Mouse (Mus musculus) E14TG2a.4 (cell line): ENCODE measurements around the gene Dnajc11.

Experiments
- H3K27me3 ChIP-seq: 2 replicates; pipeline ENCODE4 v1.6.1; 2014; ENCODE audit warnings: low read length, control low read depth; ENCODE audit not compliant: insufficient read depth
- H3K36me3 ChIP-seq: 2 replicates; pipeline ENCODE4 v1.6.1; 2014; ENCODE audit warnings: low read length, control low read depth; ENCODE audit not compliant: insufficient read depth
- H3K4me1 ChIP-seq: replicated peaks from 2 replicates; pipeline ENCODE4 v1.6.1; 2014; ENCODE audit warnings: low read depth, low read length, control low read depth
- H3K4me3 ChIP-seq: replicated peaks from 2 replicates; pipeline ENCODE4 v1.5.1; 2014; ENCODE audit warnings: mild to moderate bottlenecking, low read length
- H3K9me3 ChIP-seq: 2 replicates; pipeline ENCODE4 v1.6.1; 2014; ENCODE audit warnings: low read length, control low read depth
- CTCF ChIP-seq: conservative IDR thresholded peaks from 2 replicates; pipeline ENCODE4 v1.5.1; 2014; ENCODE audit warnings: low read length
- NANOG ChIP-seq: IDR thresholded peaks from 2 replicates; pipeline ENCODE4 v1.6.1; 2014; ENCODE audit warnings: borderline replicate concordance, low read length, mixed read lengths
- POU5F1 ChIP-seq: IDR thresholded peaks from 2 replicates; pipeline ENCODE4 v1.6.1; 2014; ENCODE audit warnings: low read length, borderline replicate concordance

Dnajc11 gene

GRCm38 (mm10) chr4:151946211-151946610, 12.7 kb downstream of the Dnajc11 start:
- Histone ChIP-seq H3K9me3 (no peaks in the 10 kb centered on the region), H3K4me1 (peaks cover 74% of the 10 kb centered on the region), H3K36me3 (peaks cover 79% of the 10 kb centered on the region), H3K4me3 (no peak overlapping the region), H3K27me3 (no peaks in the 10 kb centered on the region)
- no peak for TF ChIP-seq NANOG
- no peak for TF ChIP-seq CTCF
- TF ChIP-seq POU5F1 = no peak

DNA sequence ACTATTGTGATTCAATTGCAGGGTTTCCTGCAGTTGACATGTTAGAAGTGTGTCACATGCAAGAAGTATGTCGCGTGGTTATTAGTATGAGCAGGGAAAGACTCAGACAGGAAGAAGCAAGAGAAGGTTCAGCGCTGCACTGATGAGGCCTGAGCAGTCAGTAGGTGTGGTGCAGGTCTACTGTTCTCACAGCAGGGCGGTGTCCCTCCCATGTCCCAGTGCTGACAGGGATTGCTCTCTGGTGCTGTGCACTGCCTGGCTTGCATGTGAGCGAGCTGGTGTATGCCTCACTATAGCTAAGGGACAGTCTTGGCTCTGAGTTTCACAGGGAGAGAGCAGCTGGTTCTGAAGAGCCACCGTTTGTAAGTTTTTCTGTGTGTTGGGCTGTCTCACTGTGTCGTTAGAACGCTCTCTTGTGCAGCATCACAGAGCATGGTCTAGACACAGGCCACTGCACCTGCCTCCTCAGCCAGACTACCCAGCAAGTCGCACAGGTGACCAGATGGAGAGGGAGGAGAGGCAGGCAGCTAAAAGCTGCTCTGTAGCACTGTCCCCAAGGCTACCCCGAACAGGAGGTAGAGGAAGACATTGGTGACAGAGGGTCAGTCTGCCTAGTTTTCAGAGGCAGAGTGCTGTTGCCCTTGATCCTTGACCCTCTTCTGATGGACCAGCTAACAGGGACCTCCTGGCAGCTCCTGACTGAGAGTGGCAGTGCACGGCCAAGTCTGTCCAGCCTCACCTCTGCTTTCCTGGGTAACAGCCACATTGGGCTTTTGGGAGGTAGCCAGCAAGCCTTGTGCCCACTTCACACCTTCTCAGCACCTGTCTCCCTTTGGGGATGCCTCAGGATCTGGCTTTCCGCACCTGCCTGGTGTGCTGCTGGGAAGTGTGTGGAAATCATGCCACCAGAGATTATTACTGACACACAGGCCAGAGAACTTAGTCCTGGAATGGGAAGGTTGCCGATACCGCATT, 15.3 kb downstream of the Dnajc11 start:
- Histone ChIP-seq H3K4me1 (peaks cover 77% of the 10 kb centered on the region), H3K4me3 (no peak overlapping the region), H3K36me3 (peaks cover 91% of the 10 kb centered on the region), H3K27me3 (no peaks in the 10 kb centered on the region), H3K9me3 (no peaks in the 10 kb centered on the region)
- no peak for TF ChIP-seq POU5F1
- TF ChIP-seq NANOG = no peak
- TF ChIP-seq CTCF = no peak

DNA sequence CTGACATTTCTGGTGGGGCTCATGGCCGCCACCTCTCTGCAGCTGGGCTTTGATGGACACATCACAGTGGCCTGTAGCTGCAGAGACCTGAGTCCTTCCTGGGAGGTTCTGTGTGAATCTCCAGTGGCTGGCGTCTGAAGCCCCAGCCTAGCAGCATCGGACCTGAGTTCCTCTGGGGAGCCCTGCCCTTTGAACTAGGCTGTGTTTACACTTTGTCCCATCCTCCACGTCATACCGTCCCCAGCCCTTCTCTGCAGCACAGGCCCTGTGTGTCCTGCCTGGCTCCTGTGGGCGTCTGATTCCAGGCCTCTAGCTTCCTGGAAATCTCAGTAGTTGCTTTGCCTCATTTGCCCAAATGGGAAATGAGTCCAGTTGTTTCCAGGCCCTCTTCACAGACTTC, 19.7 kb downstream of the Dnajc11 start:
- Histone ChIP-seq H3K36me3 (peaks cover 97% of the 10 kb centered on the region), H3K9me3 (no peaks in the 10 kb centered on the region)

DNA sequence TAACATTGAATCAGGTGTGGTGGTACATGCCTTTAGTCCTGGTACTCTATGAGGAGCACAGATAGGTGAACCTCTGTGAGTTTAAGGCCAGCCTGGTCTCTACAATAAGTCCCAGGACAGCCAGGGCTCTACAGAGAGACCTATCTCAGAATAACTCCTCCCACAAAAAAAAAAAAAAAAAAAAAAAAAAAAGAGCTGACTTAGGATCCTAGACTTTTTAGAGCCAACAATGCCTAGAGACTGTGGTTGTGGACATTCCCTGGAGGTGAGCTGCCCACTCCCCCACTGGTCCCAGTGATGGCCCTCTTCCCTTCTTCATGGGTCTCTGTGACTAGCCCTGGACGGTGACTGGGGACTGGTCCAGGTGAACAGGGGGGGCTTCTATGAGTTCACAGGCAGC, 22.3 kb downstream of the Dnajc11 start:
- H3K36me3 ChIP-seq = peaks cover 97% of the 10 kb centered on the region
- H3K27me3 ChIP-seq = no peaks in the 10 kb centered on the region
- H3K4me1 ChIP-seq = peaks cover 46% of the 10 kb centered on the region
- no peaks in the 10 kb centered on the region for H3K9me3 ChIP-seq
- TF ChIP-seq NANOG (no peak), POU5F1 (no peak), CTCF (no peak)
- no peak overlapping the region for H3K4me3 ChIP-seq

More for the DNA sequence above, 19.7 kb downstream of the Dnajc11 start:
- Histone ChIP-seq H3K4me1 (peaks cover 54% of the 10 kb centered on the region), H3K27me3 (no peaks in the 10 kb centered on the region), H3K4me3 (no peak overlapping the region)
- no peak for TF ChIP-seq CTCF
- no peak for TF ChIP-seq NANOG
- TF ChIP-seq POU5F1 = no peak

DNA sequence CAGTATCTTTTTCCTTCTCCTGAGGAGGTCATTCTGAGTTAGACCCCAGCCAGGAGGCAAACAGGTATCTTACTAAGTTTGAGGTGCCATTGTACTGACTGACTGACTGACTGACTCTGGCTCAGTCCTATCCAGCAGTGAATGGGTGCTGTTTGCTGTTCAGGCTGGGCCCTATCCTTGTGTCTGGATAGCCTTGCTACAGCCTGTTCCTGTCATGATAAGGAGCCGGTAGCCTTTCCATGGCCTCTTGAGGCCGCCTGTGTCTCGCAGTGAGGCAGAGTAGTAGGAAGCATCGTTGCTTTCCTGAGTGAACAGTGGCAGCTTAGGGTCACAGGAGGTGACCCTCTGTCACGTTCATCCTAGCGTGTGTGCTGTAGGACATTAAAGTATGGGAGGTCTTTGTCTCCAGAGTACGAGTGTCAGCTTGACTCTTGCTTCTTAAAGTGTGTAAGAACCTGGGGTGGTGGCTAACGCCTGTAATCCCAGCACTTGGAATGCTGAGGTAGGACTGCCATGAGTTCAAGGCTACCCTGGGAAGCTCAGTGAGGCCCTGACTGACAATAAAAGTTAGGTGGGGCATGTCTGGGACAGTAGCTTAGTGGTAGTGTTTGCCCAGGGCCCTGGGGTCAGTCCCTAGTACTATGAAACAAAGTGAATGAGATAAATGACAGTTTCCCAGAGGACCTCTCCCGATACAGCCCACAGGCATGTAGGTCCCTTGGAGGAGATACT, 24.3 kb downstream of the Dnajc11 start:
- Histone ChIP-seq H3K4me1 (peaks cover 46% of the 10 kb centered on the region), H3K27me3 (no peaks in the 10 kb centered on the region)
- TF ChIP-seq NANOG = no peak
- TF ChIP-seq CTCF = no peak
- no peak for TF ChIP-seq POU5F1

DNA sequence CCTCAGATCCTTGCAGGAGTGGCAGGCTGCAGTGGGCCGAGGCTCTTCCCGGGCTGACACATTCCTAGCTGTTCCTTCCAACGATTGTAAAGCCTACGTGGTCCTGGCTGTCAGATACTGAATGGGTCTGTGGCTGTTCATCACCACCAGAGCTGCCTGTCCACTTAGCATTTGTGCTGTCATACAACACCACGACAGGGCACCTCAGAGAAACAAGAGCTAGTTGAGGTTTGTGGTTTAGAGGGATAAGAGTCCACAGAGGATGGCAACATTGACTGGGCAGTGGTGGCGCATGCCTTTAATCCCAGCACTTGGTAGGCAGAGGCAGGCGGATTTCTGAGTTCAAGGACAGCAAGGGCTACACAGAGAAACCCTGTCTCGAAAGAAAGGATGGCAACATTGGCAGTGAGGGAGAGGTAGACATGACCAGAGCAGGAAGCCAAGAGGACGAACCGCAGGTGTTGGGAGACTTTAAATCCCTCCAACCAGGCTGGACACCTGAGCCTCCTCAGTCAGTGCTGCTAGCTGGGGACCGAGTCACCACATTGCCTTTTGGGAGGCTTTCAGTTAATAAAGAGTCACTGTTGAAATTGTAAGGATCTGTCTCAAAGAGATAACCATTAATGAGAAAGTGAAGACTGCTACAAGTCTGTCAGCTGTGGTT, 26.5 kb downstream of the Dnajc11 start:
- H3K9me3 ChIP-seq = no peaks in the 10 kb centered on the region
- peaks cover 96% of the 10 kb centered on the region for H3K36me3 ChIP-seq
- no peak for TF ChIP-seq POU5F1
- TF ChIP-seq CTCF = no peak
- no peak for TF ChIP-seq NANOG
- H3K4me1 ChIP-seq = peaks cover 43% of the 10 kb centered on the region
- no peak overlapping the region for H3K4me3 ChIP-seq
- H3K27me3 ChIP-seq = no peaks in the 10 kb centered on the region

More for the DNA sequence above, 24.3 kb downstream of the Dnajc11 start:
- H3K4me3 ChIP-seq = no peak overlapping the region
- H3K9me3 ChIP-seq = no peaks in the 10 kb centered on the region
- H3K36me3 ChIP-seq = peaks cover 96% of the 10 kb centered on the region

GRCm38 (mm10) chr4:151960513-151960854, 27.0 kb downstream of the Dnajc11 start:
- Histone ChIP-seq H3K36me3 (peaks cover 96% of the 10 kb centered on the region), H3K4me3 (no peak overlapping the region), H3K27me3 (no peaks in the 10 kb centered on the region), H3K9me3 (no peaks in the 10 kb centered on the region), H3K4me1 (peaks cover 43% of the 10 kb centered on the region)
- TF ChIP-seq CTCF = no peak
- TF ChIP-seq POU5F1 = no peak

DNA sequence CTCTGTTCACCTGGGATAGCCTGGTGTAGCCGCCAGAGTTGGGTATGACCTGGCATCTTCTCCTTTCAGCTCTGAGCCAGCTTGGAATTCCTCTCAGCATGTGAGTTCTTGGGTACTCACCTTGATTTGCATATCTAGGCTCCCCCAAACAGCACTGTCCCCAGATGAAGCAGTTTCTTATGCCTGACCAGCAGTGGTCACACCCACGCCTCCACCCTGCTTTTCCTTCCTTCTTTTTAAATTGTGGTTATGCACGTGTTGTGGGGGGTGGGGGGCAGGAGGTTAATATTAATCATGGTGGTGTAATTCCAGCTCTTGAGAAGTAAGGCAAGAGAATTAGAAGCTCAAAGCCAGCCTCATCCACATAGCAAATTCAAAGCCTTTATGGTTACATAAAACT, 29.3 kb downstream of the Dnajc11 start:
- no peak for TF ChIP-seq CTCF
- TF ChIP-seq POU5F1 = no peak
- no peak for TF ChIP-seq NANOG
- H3K27me3 ChIP-seq = no peaks in the 10 kb centered on the region
- no peaks in the 10 kb centered on the region for H3K9me3 ChIP-seq
- peaks cover 50% of the 10 kb centered on the region for H3K4me1 ChIP-seq
- peaks cover 92% of the 10 kb centered on the region for H3K36me3 ChIP-seq
- no peak overlapping the region for H3K4me3 ChIP-seq
